Mouse (Mus musculus): ENCODE data around the gene 4931406P16Rik. TPM values are rescaled to one million over a fixed set of nuclear protein-coding genes. Genes with fewer than 3 reads are reported as not detected.
"Not testable (repeated sequence)": the region's sequence is repeated elsewhere in the genome, so short reads cannot be mapped to it uniquely, and the experiment has no call there.

The 4931406P16Rik gene
- total RNA-seq, 4 experiments from 2014 or later: 48.5 to 74.7 (median 62.8) TPM

GRCm38 (mm10) chr7:34206331-34206730, 107.0 kb downstream of the 4931406P16Rik start:
- no peak for DNase-seq

DNA sequence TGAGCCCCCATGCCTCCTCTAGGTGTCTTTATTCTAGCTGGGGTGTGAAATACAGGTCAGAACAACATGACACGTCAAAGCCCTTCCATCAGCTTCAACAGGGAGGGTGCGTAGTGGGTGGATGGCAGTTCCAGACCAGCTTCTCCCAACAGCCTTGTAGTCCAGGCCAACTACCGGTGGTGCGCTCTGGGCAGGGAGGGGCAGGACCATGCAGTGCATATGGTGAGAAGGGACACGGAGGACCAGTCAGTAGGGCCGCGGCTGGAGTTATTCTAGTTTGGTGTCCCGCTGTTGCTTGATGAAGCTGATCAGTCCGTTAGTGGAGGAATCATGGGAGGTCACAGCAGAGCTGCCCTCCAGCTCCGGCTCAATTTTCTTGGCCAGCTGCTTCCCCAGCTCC, 111.2 kb downstream of the 4931406P16Rik start:
- not testable (repeated sequence) for DNase-seq

- no peak for DNase-seq
Observed at GRCm38 (mm10) chr7:34200829-34201228, 112.5 kb downstream of the 4931406P16Rik start.

GRCm38 (mm10) chr7:34198346-34198745, 115.0 kb downstream of the 4931406P16Rik start:
- no peak for DNase-seq

- DNase-seq: peak; percentile 86
Observed at GRCm38 (mm10) chr7:34196132-34197128, 116.9 kb downstream of the 4931406P16Rik start, which contains the start of gene Pdcd2l. Gene Pdcd2l, minus strand, starts transcription at chr7:34196661.

DNA sequence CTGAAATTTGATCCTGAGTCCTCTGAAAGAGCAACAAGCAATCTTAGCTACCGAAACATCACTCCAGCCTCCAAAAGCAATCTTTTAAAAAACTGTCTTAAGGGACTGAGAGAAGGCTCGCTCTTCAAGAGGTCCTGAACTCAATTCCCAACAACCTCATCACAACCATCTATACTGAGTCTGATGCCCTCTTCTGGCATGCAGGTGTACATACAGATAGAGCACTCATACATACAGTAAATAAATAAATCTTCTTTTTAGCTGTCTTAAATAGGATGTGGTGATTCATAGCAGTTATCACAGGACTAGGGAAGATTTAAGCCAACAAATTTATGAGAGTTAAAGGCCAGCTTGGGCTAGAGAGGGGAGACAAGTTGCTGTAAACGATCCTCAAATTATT, 117.7 kb downstream of the 4931406P16Rik start:
- no peak for DNase-seq

DNA sequence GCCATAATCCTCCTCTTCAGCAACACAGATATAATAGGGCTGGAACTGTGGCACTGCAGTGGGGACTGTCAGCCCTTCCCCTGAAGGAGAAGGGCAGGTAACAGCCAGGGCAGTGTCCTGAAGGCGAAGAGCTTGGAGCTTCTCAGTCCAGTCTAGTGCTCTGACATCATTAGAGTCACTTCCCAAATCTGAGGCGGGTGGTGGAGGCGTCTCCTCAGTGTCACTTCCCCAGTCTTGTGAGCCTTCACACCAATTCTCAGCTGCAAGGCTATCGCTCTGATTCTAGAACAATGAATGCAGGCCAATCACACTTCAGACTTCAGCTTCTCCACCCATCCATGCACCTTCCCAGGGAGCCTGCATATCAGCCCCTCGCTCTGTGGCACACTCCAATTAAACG, 120.5 kb downstream of the 4931406P16Rik start:
- no peak for DNase-seq

DNA sequence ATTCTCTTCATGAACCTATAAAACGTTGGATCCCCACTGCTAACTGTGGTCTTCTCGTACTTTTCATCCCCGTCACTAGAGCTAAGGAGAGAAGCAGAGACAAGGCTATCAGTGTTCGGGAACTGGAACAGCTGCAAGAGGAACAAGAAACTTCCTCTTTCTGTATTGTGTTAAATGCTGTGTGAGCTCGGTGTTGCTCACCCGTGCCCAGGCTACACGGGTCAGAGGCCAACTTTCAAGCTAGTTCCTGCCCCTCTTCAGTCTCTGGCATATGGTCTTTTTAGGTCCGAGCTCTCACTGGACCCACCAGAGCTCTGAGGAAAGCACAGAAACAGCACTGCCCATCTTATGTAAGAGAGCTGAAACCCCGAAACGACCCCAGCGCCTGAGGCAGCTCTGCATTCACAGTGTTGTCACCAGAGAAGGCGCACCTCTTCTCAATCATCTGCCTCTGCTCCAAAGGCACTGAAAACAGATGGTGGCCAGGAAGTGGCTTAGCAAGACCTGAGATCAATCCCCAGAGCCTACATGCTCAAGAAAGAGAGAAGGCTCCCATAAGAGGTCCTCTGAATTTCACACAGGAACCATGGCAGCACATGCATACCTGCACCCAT, 123.9 kb downstream of the 4931406P16Rik start:
- no peak for DNase-seq

Other genes starting within 250 kb of the 4931406P16Rik start
- not detected for gene Scgb1b30, start 218.1 kb downstream of the 4931406P16Rik start, total RNA-seq (2022)
- 10 to 100 TPM; 20.0 to 34.4 (median 27.8) TPM for gene Wtip, start 180.3 kb downstream of the 4931406P16Rik start, total RNA-seq (2022)
- gene Uba2, start 144.0 kb downstream of the 4931406P16Rik start, total RNA-seq (2022): 10 to 100 TPM; 64.3 to 77.2 (median 72.4) TPM
- gene Pdcd2l, start 116.9 kb downstream of the 4931406P16Rik start, total RNA-seq (2022): 10 to 100 TPM; 25.7 to 30.3 (median 27.0) TPM
- 100 to 1,000 TPM; 226 to 338 (median 277) TPM for gene Gpi1, start 83.2 kb downstream of the 4931406P16Rik start, total RNA-seq (2022)
- not detected for gene Gm6096, start 62.5 kb downstream of the 4931406P16Rik start, total RNA-seq (2022)
- gene Lsm14a, start 79.8 kb upstream of the 4931406P16Rik start, total RNA-seq (2022): 100 to 1,000 TPM; 109 to 126 (median 119) TPM

All from adrenal gland, adult 8-10 months (tissue).